Mouse (Mus musculus) hindbrain, postnatal 0 days (tissue): ENCODE results near the gene Adam15. TPM values are rescaled to one million over a fixed set of nuclear protein-coding genes. Genes with fewer than 3 reads are reported as not detected.

ENCODE experiments used
- ATAC-seq: fragments of 200-750 bp; cut with Nextera tagmentation; 2 replicates; pipeline ENCODE4 v1.8.0; 2017; ENCODE audit warnings: mild to moderate bottlenecking, moderate TSS enrichment, moderate library complexity
- DNase-seq: peaks from one replicate; pipeline ENCODE4 v3.0.0-alpha.2; 2015; ENCODE audit warnings: low spot score
- H3K27ac ChIP-seq: fragments of 300-500 bp; sonication (generic); 2 replicates; pipeline ENCODE4 v1.5.1; 2014; ENCODE audit warnings: mild to moderate bottlenecking
- H3K27me3 ChIP-seq: fragments of 300-500 bp; sonication (generic); 2 replicates; pipeline ENCODE4 v1.6.1; 2014; ENCODE audit warnings: low read length, mixed read lengths; ENCODE audit not compliant: insufficient read depth
- H3K36me3 ChIP-seq: fragments of 300-500 bp; sonication (generic); 2 replicates; pipeline ENCODE4 v1.6.1; 2014; ENCODE audit warnings: low read length, mixed read lengths; ENCODE audit not compliant: insufficient read depth
- H3K4me1 ChIP-seq: fragments of 300-500 bp; sonication (generic); 2 replicates; pipeline ENCODE4 v1.6.1; 2014; ENCODE audit warnings: antibody characterized with exemption, low read length, mixed read lengths; ENCODE audit not compliant: insufficient read depth
- H3K4me2 ChIP-seq: fragments of 300-500 bp; sonication (generic); 2 replicates; pipeline ENCODE4 v1.6.1; 2014; ENCODE audit warnings: low read depth, mild to moderate bottlenecking, low read length, moderate library complexity, mixed read lengths
- H3K4me3 ChIP-seq: fragments of 300-500 bp; sonication (generic); 2 replicates; pipeline ENCODE4 v1.5.1; 2014; ENCODE audit warnings: low read length
- H3K9ac ChIP-seq: fragments of 300-500 bp; sonication (generic); replicated peaks from 2 replicates; pipeline ENCODE4 v1.6.1; 2014; ENCODE audit warnings: mild to moderate bottlenecking, low read length, moderate library complexity, mixed read lengths
- H3K9me3 ChIP-seq: fragments of 300-500 bp; sonication (generic); 2 replicates; pipeline ENCODE4 v1.6.1; 2016; ENCODE audit warnings: low read length, mixed read lengths
- CTCF ChIP-seq: IDR thresholded peaks from 2 replicates; pipeline ENCODE4 v1.5.1; 2016; ENCODE audit warnings: antibody characterized with exemption, control low read depth, low read depth
- WGBS: fragments of 180-500 bp; shearing (Covaris S2); extraction: QIAGEN DNeasy Blood & Tissue Kit; methylation state at CpG from one replicate; pipeline ENCODE4 v1.1.7; 2014; 5-methylcytosine and 5-hydroxymethylcytosine counted together
- polyA plus RNA-seq: library from polyadenylated mRNA; unstranded; fragments of >200 nt; fragmentation: Nextera tagmentation; extraction: Ambion mirVana; gene quantifications from 2 replicates; pipeline ENCODE4 v1.2.1, GENCODE M21; 2015
- total RNA-seq: library from RNA; depleted of rRNA; stranded (reverse); fragments of >200 nt; gene quantifications from 2 replicates; pipeline ENCODE4 v1.2.3, GENCODE M21; 2014

Adam15 gene
- total and polyA plus RNA-seq, 2 experiments from 2014 or later = 73.2 to 94.4 TPM

GRCm38 (mm10) chr3:89341794-89342193 lies 8.0 kb downstream of the Adam15 start:
- H3K4me2 ChIP-seq = no peak overlapping the region
- H3K4me3 ChIP-seq = no peak overlapping the region
- H3K27ac ChIP-seq = no peak overlapping the region
- 42% methylated on average over 4 of the region's 4 CpGs for WGBS
- H3K9me3 ChIP-seq = no peaks in the 10 kb centered on the region
- DNase-seq (no peak), ATAC-seq (no peak)
- H3K36me3 ChIP-seq = peaks cover 4% of the 10 kb centered on the region; the same call in 1 of the 2 replicates
- no peak overlapping the region for H3K9ac ChIP-seq
- TF ChIP-seq CTCF = no peak
- 0 out of 2 replicates have a peak, but pooled peaks cover 9% of the 10 kb centered on the region for H3K4me1 ChIP-seq
- H3K27me3 ChIP-seq = no peaks in the 10 kb centered on the region

GRCm38 (mm10) chr3:89340465-89340864 lies 9.3 kb downstream of the Adam15 start:
- peaks cover 3% of the 10 kb centered on the region; the same call in 1 of the 2 replicates for H3K36me3 ChIP-seq
- WGBS = 8% methylated on average over 11 of the region's 11 CpGs
- TF ChIP-seq CTCF = peak; percentile 99
- peak overlapping the region; percentile 57 for H3K4me2 ChIP-seq
- ATAC-seq (peak; percentile 53), DNase-seq (peak; percentile 90)
- no peaks in the 10 kb centered on the region for H3K9me3 ChIP-seq
- H3K4me1 ChIP-seq = 0 out of 2 replicates have a peak, but pooled peaks cover 9% of the 10 kb centered on the region
- no peaks in the 10 kb centered on the region for H3K27me3 ChIP-seq
- H3K9ac ChIP-seq = peak overlapping the region; percentile 33; the same call in 1 of the 2 replicates
- H3K27ac ChIP-seq = no peak overlapping the region
- H3K4me3 ChIP-seq = peak overlapping the region; percentile 27; the same call in 1 of the 2 replicates

GRCm38 (mm10) chr3:89339416-89339815 lies 10.4 kb downstream of the Adam15 start:
- 0 out of 2 replicates have a peak, but pooled peaks cover 9% of the 10 kb centered on the region for H3K4me1 ChIP-seq
- H3K9ac ChIP-seq = no peak overlapping the region

GRCm38 (mm10) chr3:89337721-89338578 lies 11.8 kb downstream of the Adam15 start, which contains the start of gene Efna4:
Gene Efna4 (minus strand): TSS chr3:89338028.
- Histone ChIP-seq H3K36me3 (peaks cover 3% of the 10 kb centered on the region; the same call in 1 of the 2 replicates), H3K9me3 (no peaks in the 10 kb centered on the region), H3K4me3 (peak within 1 kb of the TSS; percentile 62), H3K4me1 (peaks cover 13% of the 10 kb centered on the region; the same call in 1 of the 2 replicates), H3K27me3 (no peaks in the 10 kb centered on the region), H3K4me2 (peak within 1 kb of the TSS; percentile 72), H3K9ac (peak within 1 kb of the TSS; percentile 54), H3K27ac (no peak within 1 kb of the TSS)
- peak; percentile 73 for ATAC-seq
- under 1% methylated on average over 44 of the region's 44 CpGs for WGBS
- DNase-seq = peak; percentile 76
- no peak; the same call in 1 of the 2 replicates for TF ChIP-seq CTCF

More at GRCm38 (mm10) chr3:89339416-89339815, 10.4 kb downstream of the Adam15 start:
- DNase-seq (peak; percentile 71), ATAC-seq (no peak)
- H3K4me2 ChIP-seq = no peak overlapping the region
- no peaks in the 10 kb centered on the region; the same call in 1 of the 2 replicates for H3K36me3 ChIP-seq
- peak; percentile 92 for TF ChIP-seq CTCF
- H3K27me3 ChIP-seq = no peaks in the 10 kb centered on the region
- H3K9me3 ChIP-seq = no peaks in the 10 kb centered on the region
- H3K4me3 ChIP-seq = no peak overlapping the region
- WGBS = 30% methylated on average over 8 of the region's 8 CpGs
- H3K27ac ChIP-seq = no peak overlapping the region

GRCm38 (mm10) chr3:89337062-89337720 lies 12.6 kb downstream of the Adam15 start:
- ATAC-seq (no peak), DNase-seq (no peak)
- Histone ChIP-seq H3K4me2 (peak overlapping the region; percentile 72), H3K9me3 (no peaks in the 10 kb centered on the region), H3K4me1 (peaks cover 19% of the 10 kb centered on the region; the same call in 1 of the 2 replicates), H3K36me3 (0 out of 2 replicates have a peak, but pooled peaks cover 3% of the 10 kb centered on the region), H3K27ac (no peak overlapping the region), H3K9ac (peak overlapping the region; percentile 54), H3K4me3 (peak overlapping the region; percentile 62), H3K27me3 (no peaks in the 10 kb centered on the region)
- 2% methylated on average over 21 of the region's 21 CpGs for WGBS
- no peak for TF ChIP-seq CTCF

GRCm38 (mm10) chr3:89336529-89336928 lies 13.3 kb downstream of the Adam15 start:
- H3K27me3 ChIP-seq = no peaks in the 10 kb centered on the region
- H3K27ac ChIP-seq = no peak overlapping the region
- ATAC-seq (no peak), DNase-seq (no peak)
- H3K36me3 ChIP-seq = 0 out of 2 replicates have a peak, but pooled peaks cover 3% of the 10 kb centered on the region
- peak overlapping the region; percentile 62; the same call in 1 of the 2 replicates for H3K4me3 ChIP-seq
- 15% methylated on average over 6 of the region's 6 CpGs for WGBS
- peak overlapping the region; percentile 72 for H3K4me2 ChIP-seq
- H3K9me3 ChIP-seq = no peaks in the 10 kb centered on the region
- H3K4me1 ChIP-seq = peaks cover 19% of the 10 kb centered on the region; the same call in 1 of the 2 replicates
- no peak overlapping the region for H3K9ac ChIP-seq
- no peak for TF ChIP-seq CTCF
